42 mouse cellular contexts compared by ENCODE assay signal in the genomic region with DNA sequence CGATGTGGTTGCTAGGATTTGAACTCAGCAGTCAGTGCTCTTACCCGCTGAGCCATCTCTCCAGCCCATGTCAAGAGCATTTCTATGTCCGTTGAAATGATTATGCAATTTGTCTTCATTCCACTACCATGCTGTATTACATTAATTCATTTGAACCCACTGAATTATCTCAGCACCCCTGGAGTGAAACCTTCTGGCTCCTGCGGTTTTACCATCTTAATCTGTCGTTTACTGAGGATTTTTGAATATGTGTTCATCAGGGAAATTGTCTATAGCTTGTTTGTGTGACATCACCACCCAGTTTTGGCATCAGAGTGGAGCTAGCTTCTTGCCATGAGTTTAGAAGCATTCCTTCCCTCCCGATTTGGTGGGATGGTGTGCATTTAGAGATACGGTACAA. TPM values are rescaled to one million over a fixed set of nuclear protein-coding genes. Genes with fewer than 3 reads are reported as not detected.
"Had no signal": no experiment of that assay in that cellular context is flagged by ENCODE, and none has a peak within 500 bp of the region (broad histone marks: within the 10 kb centered on the region; RNA-seq: fewer than 3 reads in every experiment).

No protein-coding gene starts in this region.

- H3K36me3 ChIP-seq: heart, embryonic 13.5 days; heart, embryonic 15.5 days; hindbrain, embryonic 12.5 days; kidney, embryonic 15.5 days; limb, embryonic 13.5 days; limb, embryonic 15.5 days; liver, embryonic 12.5 days had no signal

- ATAC-seq: hindbrain, embryonic 16.5 days; intestine, embryonic 16.5 days; liver, embryonic 12.5 days had no signal

- H3K9ac ChIP-seq: heart, embryonic 13.5 days; heart, embryonic 15.5 days; hindbrain, embryonic 12.5 days; hindbrain, embryonic 14.5 days; kidney, embryonic 15.5 days; limb, embryonic 13.5 days; limb, embryonic 15.5 days; liver, embryonic 12.5 days; liver, embryonic 14.5 days had no signal

- DNase-seq: gastrocnemius, postnatal 14 days; gastrocnemius, postnatal 36 days; heart, adult 11 months; heart, adult 2 months; heart, postnatal 14 days; heart, postnatal 36 days; kidney, adult 11 months; kidney, adult 2 months; kidney, adult 9 months; kidney, postnatal 14 days; kidney, postnatal 36 days; layer of hippocampus, adult 9-11 months; layer of hippocampus, postnatal 36 days had no signal

- H3K9me3 ChIP-seq: heart, embryonic 13.5 days; heart, embryonic 15.5 days; hindbrain, embryonic 12.5 days; kidney, embryonic 15.5 days; limb, embryonic 13.5 days; limb, embryonic 15.5 days; liver, embryonic 12.5 days had no signal

- H3K27ac ChIP-seq: heart, adult 2 months; heart, embryonic 13.5 days; heart, embryonic 15.5 days; hindbrain, embryonic 12.5 days; hindbrain, embryonic 14.5 days; kidney, embryonic 15.5 days; kidney, postnatal 0 days; limb, embryonic 13.5 days; limb, embryonic 15.5 days; liver, embryonic 12.5 days; liver, embryonic 14.5 days had no signal

- H3K4me2 ChIP-seq: heart, embryonic 11.5 days; heart, embryonic 13.5 days; heart, embryonic 15.5 days; hindbrain, embryonic 12.5 days; hindbrain, embryonic 14.5 days; kidney, embryonic 15.5 days; limb, embryonic 13.5 days; limb, embryonic 15.5 days; liver, embryonic 12.5 days had no signal

- H3K4me1 ChIP-seq: hindbrain, embryonic 12.5 days; liver, embryonic 12.5 days had no signal

- H3K4me3 ChIP-seq: heart, adult 2 months; heart, embryonic 13.5 days; heart, embryonic 15.5 days; hindbrain, embryonic 12.5 days; kidney, embryonic 15.5 days; limb, embryonic 13.5 days; limb, embryonic 15.5 days; liver, embryonic 12.5 days had no signal

- H3K27me3 ChIP-seq: heart, embryonic 13.5 days; heart, embryonic 15.5 days; hindbrain, embryonic 12.5 days; kidney, embryonic 15.5 days; limb, embryonic 13.5 days; limb, embryonic 15.5 days had no signal

RNA-seq across cellular contexts. Expression of a gene that starts 2.0 kb away (rescaled TPM):
- total RNA-seq: gastrocnemius, adult 18-20 months; gastrocnemius, adult 8-10 months; gastrocnemius, postnatal 14 days; gastrocnemius, postnatal 36 days; heart, adult 2 months; heart, postnatal 14 days; heart, postnatal 36 days; hematopoietic stem cell, adult 5-6 weeks; layer of hippocampus, adult 18-20 months; layer of hippocampus, adult 8-10 months; layer of hippocampus, postnatal 14 days; layer of hippocampus, postnatal 36 days; left cerebral cortex, adult 18-20 months; left cerebral cortex, adult 8-10 months; left cerebral cortex, postnatal 10 days; left cerebral cortex, postnatal 25 days; liver, adult 2 months had no signal
- polyA plus RNA-seq: heart, adult 2 months; heart, embryonic 11.5 days; heart, embryonic 13.5 days; heart, embryonic 15.5 days; heart, postnatal 0 days; hindbrain, embryonic 12.5 days; hindbrain, embryonic 14.5 days; hindbrain, embryonic 16.5 days; intestine, embryonic 14.5 days; intestine, embryonic 16.5 days; kidney, adult 2 months; kidney, embryonic 15.5 days; kidney, postnatal 0 days; large intestine, adult 2 months; limb, embryonic 11.5 days; limb, embryonic 13.5 days; limb, embryonic 15.5 days; liver, adult 2 months; liver, embryonic 12.5 days; liver, embryonic 14.5 days; liver, embryonic 16.5 days had no signal
